Mouse (Mus musculus): ENCODE results near the gene Pla2g16. TPM values are rescaled to one million over a fixed set of nuclear protein-coding genes. Genes with fewer than 3 reads are reported as not detected.

The Pla2g16 gene
- 4.0 and 4.7 TPM in 2 replicates for polyA plus RNA-seq (2015; fragmentation: Nextera tagmentation; extraction: Ambion mirVana)

DNA sequence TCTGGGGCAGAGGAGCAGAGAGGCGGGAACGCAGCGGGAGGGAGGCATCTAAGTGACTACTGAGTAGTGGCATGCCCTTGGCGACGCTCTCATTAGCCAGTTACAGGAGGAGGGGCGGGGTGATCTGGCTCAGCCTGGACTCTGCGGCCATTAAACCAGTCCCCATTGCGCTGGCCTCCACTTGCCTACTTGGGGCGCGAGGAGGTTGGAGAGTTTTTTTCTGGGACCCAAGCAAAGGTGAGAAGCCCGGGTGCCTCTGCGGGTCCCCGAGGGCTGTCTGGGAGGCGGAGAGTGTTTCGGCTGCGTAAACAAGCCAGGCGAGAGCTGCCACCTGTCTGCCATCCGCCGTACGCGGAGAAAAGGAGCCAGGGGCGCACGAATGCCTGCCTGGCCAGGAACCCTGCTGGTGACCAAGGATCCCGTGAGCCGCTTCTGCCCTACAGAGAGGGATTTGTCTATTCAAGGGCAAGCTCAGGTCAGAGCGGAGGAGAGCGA, at the start of gene Pla2g16:
Gene Pla2g16 (plus strand): TSS at position 132 of the 495 bp plus-strand sequence.
- H3K4me3 ChIP-seq = peak within 1 kb of the TSS; percentile 35
- H3K4me1 ChIP-seq = peaks cover 11% of the 10 kb centered on the region
- H3K27ac ChIP-seq (replicated peaks) = no peak within 1 kb of the TSS
- no peaks in the 10 kb centered on the region for H3K9me3 ChIP-seq
- ATAC-seq (replicated peaks) = no peak; the same call in 1 of the 2 replicates
- H3K27me3 ChIP-seq = no peaks in the 10 kb centered on the region
- H3K9ac ChIP-seq (replicated peaks) = 0 out of 2 replicates have a peak within 1 kb of the TSS, but pooled peaks have one; percentile 29
- no peaks in the 10 kb centered on the region for H3K36me3 ChIP-seq
- H3K4me2 ChIP-seq (replicated peaks) = peak within 1 kb of the TSS; percentile 47
- 0% methylated on average over 27 of the region's 27 CpGs for WGBS

DNA sequence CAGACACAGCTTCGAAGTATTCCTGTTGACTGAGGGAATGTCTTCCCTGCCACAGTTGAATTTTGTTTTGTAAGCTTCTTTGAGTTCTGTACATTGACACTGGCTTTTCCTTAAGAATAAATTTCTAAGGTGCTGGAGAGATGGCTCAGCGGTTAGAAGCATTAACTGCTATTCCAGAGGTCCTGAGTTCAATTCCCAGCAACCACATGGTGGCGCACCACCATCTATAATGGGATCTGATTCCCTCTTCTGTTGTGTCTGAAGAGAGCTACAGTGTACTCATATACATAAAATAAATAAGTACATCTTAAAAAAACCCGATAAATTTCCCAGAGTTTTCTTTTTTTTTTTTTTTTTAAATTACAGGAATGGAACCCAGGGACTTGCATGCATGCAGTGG, 49.2 kb upstream of the Pla2g16 start:
- Histone ChIP-seq H3K4me3 (no peak overlapping the region), H3K27ac (replicated peaks) (no peak overlapping the region), H3K36me3 (peaks cover 17% of the 10 kb centered on the region; the same call in 1 of the 2 replicates), H3K4me1 (no peaks in the 10 kb centered on the region), H3K27me3 (no peaks in the 10 kb centered on the region), H3K4me2 (replicated peaks) (no peak overlapping the region), H3K9me3 (no peaks in the 10 kb centered on the region), H3K9ac (replicated peaks) (no peak overlapping the region)
- 71% methylated on average over 4 of the region's 4 CpGs for WGBS
- no peak for ATAC-seq (replicated peaks)

DNA sequence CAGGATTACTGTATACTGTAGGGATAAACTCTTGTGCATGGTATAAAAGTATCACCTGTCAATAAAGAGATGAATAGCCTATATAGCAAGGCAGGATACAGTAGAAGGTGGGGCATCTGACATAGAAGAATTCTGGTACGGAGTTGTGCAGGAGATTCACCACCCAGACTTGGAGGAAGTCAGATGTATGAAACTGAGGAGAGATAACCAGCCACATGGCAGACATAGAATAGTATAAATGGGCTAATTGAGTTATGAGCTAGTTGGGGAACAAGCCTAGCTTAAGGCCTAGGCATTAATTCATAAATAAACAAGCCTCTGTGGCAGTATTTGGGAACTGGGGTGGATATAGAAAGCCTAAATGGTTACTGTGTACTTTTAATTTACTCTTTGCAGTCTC, 40.8 kb upstream of the Pla2g16 start:
- Histone ChIP-seq H3K27me3 (no peaks in the 10 kb centered on the region), H3K9me3 (no peaks in the 10 kb centered on the region), H3K4me1 (no peaks in the 10 kb centered on the region), H3K36me3 (peaks cover 28% of the 10 kb centered on the region), H3K4me3 (no peak overlapping the region), H3K9ac (replicated peaks) (no peak overlapping the region), H3K4me2 (replicated peaks) (no peak overlapping the region), H3K27ac (replicated peaks) (no peak overlapping the region)
- 88% methylated on average over 1 of the region's 1 CpGs for WGBS
- ATAC-seq (replicated peaks) = no peak

DNA sequence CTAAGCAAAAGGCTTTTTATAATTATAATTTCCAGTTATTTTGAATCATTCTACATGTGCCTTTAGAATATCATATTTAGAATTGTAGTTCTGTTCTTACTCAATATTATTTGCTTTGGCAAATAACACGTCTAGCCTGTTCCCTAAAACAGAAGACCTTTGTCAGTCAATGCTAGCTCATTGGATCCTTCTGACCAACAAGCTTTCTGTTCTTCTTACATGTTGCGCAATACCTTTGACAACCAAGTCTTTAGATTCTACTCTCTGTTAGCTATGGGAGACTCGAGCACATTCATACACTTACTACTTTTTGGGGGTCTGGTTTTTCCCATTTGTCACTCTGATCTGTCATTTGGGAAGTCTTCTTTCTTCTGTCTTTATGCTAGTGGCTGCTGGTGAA, 35.6 kb upstream of the Pla2g16 start:
- no peak overlapping the region for H3K4me2 ChIP-seq (replicated peaks)
- no peaks in the 10 kb centered on the region for H3K9me3 ChIP-seq
- ATAC-seq (replicated peaks) = no peak
- no peak overlapping the region for H3K27ac ChIP-seq (replicated peaks)
- H3K9ac ChIP-seq (replicated peaks) = no peak overlapping the region
- 91% methylated on average over 3 of the region's 3 CpGs for WGBS
- H3K36me3 ChIP-seq = peaks cover 51% of the 10 kb centered on the region
- H3K4me3 ChIP-seq = no peak overlapping the region
- H3K27me3 ChIP-seq = no peaks in the 10 kb centered on the region
- H3K4me1 ChIP-seq = no peaks in the 10 kb centered on the region

DNA sequence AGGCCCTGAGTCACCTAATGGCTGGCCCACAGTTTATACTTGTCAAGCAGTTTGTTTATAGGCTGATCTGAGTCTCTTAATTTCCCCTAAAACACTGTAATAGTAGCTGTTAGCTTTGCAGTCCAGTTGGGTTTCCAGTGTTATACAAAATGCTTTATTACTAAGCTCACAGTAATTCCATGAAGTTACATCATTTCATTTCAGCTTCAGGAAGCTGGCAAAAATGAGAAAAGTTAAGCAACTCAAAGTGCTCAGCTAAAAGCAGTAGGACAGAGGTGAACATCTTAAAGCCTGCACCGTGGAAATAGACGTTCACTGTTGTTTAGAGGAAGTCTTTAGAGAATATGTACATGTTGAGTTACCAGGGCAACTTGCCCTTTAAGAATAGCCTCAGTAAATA, 34.4 kb upstream of the Pla2g16 start:
- Histone ChIP-seq H3K4me2 (replicated peaks) (no peak overlapping the region), H3K9ac (replicated peaks) (no peak overlapping the region), H3K4me3 (no peak overlapping the region), H3K27me3 (no peaks in the 10 kb centered on the region), H3K36me3 (peaks cover 50% of the 10 kb centered on the region), H3K4me1 (no peaks in the 10 kb centered on the region), H3K27ac (replicated peaks) (no peak overlapping the region), H3K9me3 (no peaks in the 10 kb centered on the region)
- no peak for ATAC-seq (replicated peaks)
- WGBS = 99% methylated on average over 2 of the region's 2 CpGs

GRCm38 (mm10) chr19:7523292-7523691, 34.0 kb upstream of the Pla2g16 start:
- no peak overlapping the region for H3K27ac ChIP-seq (replicated peaks)
- ATAC-seq (replicated peaks) = no peak
- no peaks in the 10 kb centered on the region for H3K9me3 ChIP-seq
- H3K4me3 ChIP-seq = no peak overlapping the region
- no peaks in the 10 kb centered on the region for H3K4me1 ChIP-seq
- H3K27me3 ChIP-seq = no peaks in the 10 kb centered on the region
- H3K9ac ChIP-seq (replicated peaks) = no peak overlapping the region
- H3K4me2 ChIP-seq (replicated peaks) = no peak overlapping the region
- WGBS = 95% methylated on average over 1 of the region's 1 CpGs
- peaks cover 52% of the 10 kb centered on the region for H3K36me3 ChIP-seq

DNA sequence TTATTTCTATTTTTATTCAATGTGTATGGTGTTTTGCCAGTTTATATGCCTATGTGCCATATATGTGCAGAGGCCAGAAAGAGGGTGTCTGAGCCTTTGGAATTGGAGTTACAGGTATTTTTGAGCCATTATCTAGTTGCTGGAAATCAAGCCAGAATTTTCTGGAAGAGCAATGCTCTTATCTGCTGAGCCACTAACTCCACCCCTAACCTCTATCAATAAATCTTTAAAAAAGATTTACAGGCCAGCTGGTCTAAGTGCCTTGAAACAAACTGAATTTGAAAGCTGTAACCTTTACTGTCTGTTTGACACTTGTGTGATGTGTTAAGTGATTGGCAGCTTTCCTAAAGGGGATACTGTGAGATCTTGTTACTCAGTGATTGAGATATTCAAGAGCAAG, 33.5 kb upstream of the Pla2g16 start:
- no peaks in the 10 kb centered on the region for H3K27me3 ChIP-seq
- no peak overlapping the region for H3K4me2 ChIP-seq (replicated peaks)
- no peak overlapping the region for H3K27ac ChIP-seq (replicated peaks)
- ATAC-seq (replicated peaks) = no peak
- no peak overlapping the region for H3K9ac ChIP-seq (replicated peaks)
- H3K4me1 ChIP-seq = no peaks in the 10 kb centered on the region
- no peaks in the 10 kb centered on the region for H3K9me3 ChIP-seq
- peaks cover 52% of the 10 kb centered on the region for H3K36me3 ChIP-seq
- no peak overlapping the region for H3K4me3 ChIP-seq

- no peak for ATAC-seq (replicated peaks)
- H3K36me3 ChIP-seq = peaks cover 51% of the 10 kb centered on the region
These were observed 32.4 kb upstream of the Pla2g16 start for GRCm38 (mm10) chr19:7524879-7525278.

GRCm38 (mm10) chr19:7528639-7529428, 28.4 kb upstream of the Pla2g16 start:
- H3K9me3 ChIP-seq = no peaks in the 10 kb centered on the region
- H3K9ac ChIP-seq (replicated peaks) = no peak overlapping the region
- peak; percentile 70 for ATAC-seq (replicated peaks)
- 52% methylated on average over 7 of the region's 7 CpGs for WGBS
- no peaks in the 10 kb centered on the region for H3K27me3 ChIP-seq
- no peaks in the 10 kb centered on the region for H3K4me1 ChIP-seq
- no peak overlapping the region for H3K4me2 ChIP-seq (replicated peaks)
- no peak overlapping the region for H3K4me3 ChIP-seq
- peaks cover 57% of the 10 kb centered on the region for H3K36me3 ChIP-seq
- no peak overlapping the region for H3K27ac ChIP-seq (replicated peaks)

More at GRCm38 (mm10) chr19:7524879-7525278, 32.4 kb upstream of the Pla2g16 start:
- no peaks in the 10 kb centered on the region for H3K27me3 ChIP-seq
- no peak overlapping the region for H3K4me2 ChIP-seq (replicated peaks)
- WGBS = 76% methylated on average over 3 of the region's 3 CpGs
- no peak overlapping the region for H3K27ac ChIP-seq (replicated peaks)
- H3K4me1 ChIP-seq = no peaks in the 10 kb centered on the region
- no peak overlapping the region for H3K4me3 ChIP-seq
- H3K9me3 ChIP-seq = no peaks in the 10 kb centered on the region
- no peak overlapping the region for H3K9ac ChIP-seq (replicated peaks)

GRCm38 (mm10) chr19:7531906-7532305, 25.4 kb upstream of the Pla2g16 start:
- Histone ChIP-seq H3K36me3 (peaks cover 44% of the 10 kb centered on the region), H3K9ac (replicated peaks) (no peak overlapping the region), H3K27me3 (no peaks in the 10 kb centered on the region), H3K27ac (replicated peaks) (no peak overlapping the region), H3K4me3 (no peak overlapping the region), H3K4me1 (no peaks in the 10 kb centered on the region), H3K4me2 (replicated peaks) (no peak overlapping the region), H3K9me3 (no peaks in the 10 kb centered on the region)
- ATAC-seq (replicated peaks) = no peak
- 87% methylated on average over 5 of the region's 5 CpGs for WGBS

DNA sequence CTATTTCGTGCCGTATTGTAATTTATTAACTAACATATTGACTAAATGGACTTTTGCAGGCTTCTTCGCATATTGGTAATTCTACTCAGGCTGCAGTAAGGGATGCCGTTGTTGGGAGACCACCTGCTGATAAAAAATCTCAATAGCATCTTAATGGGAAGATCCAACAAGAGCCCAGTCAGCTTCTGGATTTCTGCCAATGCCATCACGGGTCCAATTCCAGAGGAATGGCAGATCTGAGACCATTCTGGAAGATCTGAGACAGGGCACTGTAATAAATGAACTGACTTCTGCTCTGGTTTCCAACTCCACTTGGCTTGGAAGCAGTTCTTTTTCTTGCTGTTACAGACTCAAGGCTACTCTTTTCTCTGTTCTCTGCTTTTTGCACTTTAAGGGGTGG, 23.4 kb upstream of the Pla2g16 start:
- Histone ChIP-seq H3K9ac (replicated peaks) (no peak overlapping the region), H3K4me1 (no peaks in the 10 kb centered on the region), H3K4me3 (no peak overlapping the region), H3K27ac (replicated peaks) (no peak overlapping the region), H3K36me3 (peaks cover 41% of the 10 kb centered on the region), H3K4me2 (replicated peaks) (no peak overlapping the region), H3K27me3 (no peaks in the 10 kb centered on the region), H3K9me3 (no peaks in the 10 kb centered on the region)
- WGBS = 42% methylated on average over 5 of the region's 5 CpGs
- no peak for ATAC-seq (replicated peaks)

DNA sequence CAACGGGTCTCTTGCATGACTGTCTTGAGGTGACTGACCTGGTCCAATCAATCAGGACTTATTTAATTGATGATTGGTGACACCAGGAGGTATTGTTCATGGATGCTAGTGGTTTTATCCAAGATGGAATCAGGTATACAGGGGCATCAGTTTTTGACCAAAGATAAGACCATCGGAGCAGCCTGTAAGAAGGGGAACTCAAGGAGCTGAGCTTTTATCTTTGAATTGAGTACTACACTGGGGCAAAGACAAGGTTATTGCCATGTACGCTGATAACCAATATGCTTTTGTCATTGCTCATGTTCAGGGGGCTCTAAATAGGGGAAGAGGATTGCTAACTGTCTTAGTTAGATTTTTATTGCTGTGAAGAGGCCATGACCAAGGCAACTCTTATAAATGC, 8.3 kb upstream of the Pla2g16 start:
- whole genome bisulfite sequencing = 93% methylated on average over 3 of the region's 3 CpGs
- no peaks in the 10 kb centered on the region for H3K9me3 ChIP-seq
- ATAC-seq (replicated peaks) = no peak
- no peaks in the 10 kb centered on the region for H3K4me1 ChIP-seq
- H3K4me3 ChIP-seq = no peak overlapping the region
- no peak overlapping the region for H3K9ac ChIP-seq (replicated peaks)
- H3K27me3 ChIP-seq = no peaks in the 10 kb centered on the region
- H3K4me2 ChIP-seq (replicated peaks) = no peak overlapping the region
- no peaks in the 10 kb centered on the region for H3K36me3 ChIP-seq
- H3K27ac ChIP-seq (replicated peaks) = no peak overlapping the region
